Mouse (Mus musculus): ENCODE data around the gene Leo1. TPM values are rescaled to one million over a fixed set of nuclear protein-coding genes. Genes with fewer than 3 reads are reported as not detected.
A peak's percentile ranks its signal among the peaks of the same experiment; 100 is the strongest.
"Not testable (repeated sequence)": the region's sequence is repeated elsewhere in the genome, so short reads cannot be mapped to it uniquely, and the experiment has no call there.

Gene Leo1
- polyA plus RNA-seq, 1 experiment from 2014 or later, result 53.2 TPM

- Histone ChIP-seq H3K27me3 (ENCODE audit: control insufficient read depth, insufficient read depth, low read length) (no peaks in the 10 kb centered on the region), H3K27ac (ENCODE audit: low read depth, low read length) (no peak overlapping the region), H3K4me3 (ENCODE audit: low read depth, low read length) (no peak overlapping the region), H3K4me2 (replicated peaks; ENCODE audit: low read depth, low read length) (no peak overlapping the region), H3K9ac (ENCODE audit: low read depth, low read length) (no peak overlapping the region), H3K9me3 (ENCODE audit: control insufficient read depth, low read length) (no peaks in the 10 kb centered on the region), H3K36me3 (ENCODE audit: control insufficient read depth, insufficient read depth, low read length) (peaks cover 7% of the 10 kb centered on the region; the same call in 1 of the 2 replicates), H3K4me1 (replicated peaks; ENCODE audit: control insufficient read depth, insufficient read depth, low read length) (no peaks in the 10 kb centered on the region)
- ATAC-seq (ENCODE audit: low FRiP score), result no peak
- DNase-seq (ENCODE audit: low spot score), result peak; percentile 29
- 86% methylated on average over 14 of the region's 14 CpGs for WGBS
Observed at GRCm38 (mm10) chr9:75468297-75468696, 27.0 kb downstream of the Leo1 start.

- Histone ChIP-seq H3K4me3 (ENCODE audit: low read depth, low read length) (no peak overlapping the region), H3K27me3 (ENCODE audit: control insufficient read depth, insufficient read depth, low read length) (no peaks in the 10 kb centered on the region), H3K9me3 (ENCODE audit: control insufficient read depth, low read length) (no peaks in the 10 kb centered on the region), H3K4me2 (replicated peaks; ENCODE audit: low read depth, low read length) (no peak overlapping the region), H3K4me1 (replicated peaks; ENCODE audit: control insufficient read depth, insufficient read depth, low read length) (no peaks in the 10 kb centered on the region), H3K36me3 (ENCODE audit: control insufficient read depth, insufficient read depth, low read length) (no peaks in the 10 kb centered on the region), H3K9ac (ENCODE audit: low read depth, low read length) (no peak overlapping the region), H3K27ac (ENCODE audit: low read depth, low read length) (no peak overlapping the region)
- DNase-seq (ENCODE audit: low spot score) (no peak), ATAC-seq (ENCODE audit: low FRiP score) (no peak)
- 79% methylated on average over 3 of the region's 3 CpGs for WGBS
Observed at GRCm38 (mm10) chr9:75477212-75477611, 35.9 kb downstream of the Leo1 start.

GRCm38 (mm10) chr9:75479106-75479725 is 37.9 kb downstream of the Leo1 start:
- Histone ChIP-seq H3K9me3 (ENCODE audit: control insufficient read depth, low read length) (no peaks in the 10 kb centered on the region), H3K9ac (ENCODE audit: low read depth, low read length) (no peak overlapping the region), H3K4me3 (ENCODE audit: low read depth, low read length) (no peak overlapping the region), H3K36me3 (ENCODE audit: control insufficient read depth, insufficient read depth, low read length) (no peaks in the 10 kb centered on the region), H3K27ac (ENCODE audit: low read depth, low read length) (no peak overlapping the region), H3K4me1 (replicated peaks; ENCODE audit: control insufficient read depth, insufficient read depth, low read length) (no peaks in the 10 kb centered on the region), H3K27me3 (ENCODE audit: control insufficient read depth, insufficient read depth, low read length) (no peaks in the 10 kb centered on the region), H3K4me2 (replicated peaks; ENCODE audit: low read depth, low read length) (no peak overlapping the region)
- 68% methylated on average over 8 of the region's 8 CpGs for WGBS
- DNase-seq (ENCODE audit: low spot score) (no peak), ATAC-seq (ENCODE audit: low FRiP score) (no peak)

GRCm38 (mm10) chr9:75480536-75481075 is 39.3 kb downstream of the Leo1 start:
- WGBS, result 88% methylated on average over 5 of the region's 5 CpGs
- DNase-seq (ENCODE audit: low spot score), result no peak
- no peaks in the 10 kb centered on the region for H3K36me3 ChIP-seq (ENCODE audit: control insufficient read depth, insufficient read depth, low read length)
- no peak for ATAC-seq (ENCODE audit: low FRiP score)
- H3K27ac ChIP-seq (ENCODE audit: low read depth, low read length), result no peak overlapping the region
- H3K4me3 ChIP-seq (ENCODE audit: low read depth, low read length), result no peak overlapping the region
- H3K9ac ChIP-seq (ENCODE audit: low read depth, low read length), result no peak overlapping the region
- H3K4me1 ChIP-seq (replicated peaks; ENCODE audit: control insufficient read depth, insufficient read depth, low read length), result no peaks in the 10 kb centered on the region
- no peaks in the 10 kb centered on the region for H3K9me3 ChIP-seq (ENCODE audit: control insufficient read depth, low read length)
- no peak overlapping the region for H3K4me2 ChIP-seq (replicated peaks; ENCODE audit: low read depth, low read length)
- no peaks in the 10 kb centered on the region for H3K27me3 ChIP-seq (ENCODE audit: control insufficient read depth, insufficient read depth, low read length)

- no peak for DNase-seq (ENCODE audit: low spot score)
- Histone ChIP-seq H3K9me3 (ENCODE audit: control insufficient read depth, low read length) (no peaks in the 10 kb centered on the region), H3K27me3 (ENCODE audit: control insufficient read depth, insufficient read depth, low read length) (no peaks in the 10 kb centered on the region), H3K4me3 (ENCODE audit: low read depth, low read length) (no peak overlapping the region), H3K9ac (ENCODE audit: low read depth, low read length) (no peak overlapping the region), H3K36me3 (ENCODE audit: control insufficient read depth, insufficient read depth, low read length) (no peaks in the 10 kb centered on the region), H3K4me1 (replicated peaks; ENCODE audit: control insufficient read depth, insufficient read depth, low read length) (no peaks in the 10 kb centered on the region), H3K4me2 (replicated peaks; ENCODE audit: low read depth, low read length) (no peak overlapping the region), H3K27ac (ENCODE audit: low read depth, low read length) (no peak overlapping the region)
- 89% methylated on average over 6 of the region's 6 CpGs for WGBS
- ATAC-seq (ENCODE audit: low FRiP score), result no peak
Observed at GRCm38 (mm10) chr9:75485231-75485630, 43.9 kb downstream of the Leo1 start.

- not testable (repeated sequence) for ATAC-seq (ENCODE audit: low FRiP score); H3K4me3 ChIP-seq (ENCODE audit: low read depth, low read length); H3K9ac ChIP-seq (ENCODE audit: low read depth, low read length); H3K4me1 ChIP-seq (replicated peaks; ENCODE audit: control insufficient read depth, insufficient read depth, low read length); H3K27ac ChIP-seq (ENCODE audit: low read depth, low read length); H3K9me3 ChIP-seq (ENCODE audit: control insufficient read depth, low read length); DNase-seq (ENCODE audit: low spot score); H3K27me3 ChIP-seq (ENCODE audit: control insufficient read depth, insufficient read depth, low read length); H3K36me3 ChIP-seq (ENCODE audit: control insufficient read depth, insufficient read depth, low read length); H3K4me2 ChIP-seq (replicated peaks; ENCODE audit: low read depth, low read length)
- 98% methylated on average over 7 of the region's 7 CpGs for WGBS
Observed at GRCm38 (mm10) chr9:75488255-75488654, 46.9 kb downstream of the Leo1 start.

GRCm38 (mm10) chr9:75494407-75495005 is 53.2 kb downstream of the Leo1 start:
- H3K9me3 ChIP-seq (ENCODE audit: control insufficient read depth, low read length), result no peaks in the 10 kb centered on the region
- H3K36me3 ChIP-seq (ENCODE audit: control insufficient read depth, insufficient read depth, low read length), result no peaks in the 10 kb centered on the region
- no peak overlapping the region for H3K4me2 ChIP-seq (replicated peaks; ENCODE audit: low read depth, low read length)
- H3K4me3 ChIP-seq (ENCODE audit: low read depth, low read length), result no peak overlapping the region
- DNase-seq (ENCODE audit: low spot score), result no peak
- no peaks in the 10 kb centered on the region for H3K4me1 ChIP-seq (replicated peaks; ENCODE audit: control insufficient read depth, insufficient read depth, low read length)
- no peaks in the 10 kb centered on the region for H3K27me3 ChIP-seq (ENCODE audit: control insufficient read depth, insufficient read depth, low read length)
- no peak overlapping the region for H3K27ac ChIP-seq (ENCODE audit: low read depth, low read length)
- ATAC-seq (ENCODE audit: low FRiP score), result no peak
- 79% methylated on average over 9 of the region's 9 CpGs for WGBS
- H3K9ac ChIP-seq (ENCODE audit: low read depth, low read length), result no peak overlapping the region

- no peak for ATAC-seq (ENCODE audit: low FRiP score)
- H3K27ac ChIP-seq (ENCODE audit: low read depth, low read length), result no peak overlapping the region
Observed at GRCm38 (mm10) chr9:75495945-75496344, 54.6 kb downstream of the Leo1 start.

GRCm38 (mm10) chr9:75498571-75498970 is 57.2 kb downstream of the Leo1 start:
- Histone ChIP-seq H3K4me1 (replicated peaks; ENCODE audit: control insufficient read depth, insufficient read depth, low read length) (no peaks in the 10 kb centered on the region), H3K4me2 (replicated peaks; ENCODE audit: low read depth, low read length) (no peak overlapping the region), H3K27me3 (ENCODE audit: control insufficient read depth, insufficient read depth, low read length) (no peaks in the 10 kb centered on the region), H3K36me3 (ENCODE audit: control insufficient read depth, insufficient read depth, low read length) (no peaks in the 10 kb centered on the region), H3K9ac (ENCODE audit: low read depth, low read length) (no peak overlapping the region), H3K9me3 (ENCODE audit: control insufficient read depth, low read length) (no peaks in the 10 kb centered on the region), H3K27ac (ENCODE audit: low read depth, low read length) (no peak overlapping the region), H3K4me3 (ENCODE audit: low read depth, low read length) (no peak overlapping the region)
- DNase-seq (ENCODE audit: low spot score) (no peak), ATAC-seq (ENCODE audit: low FRiP score) (no peak)
- 94% methylated on average over 7 of the region's 7 CpGs for WGBS

More at GRCm38 (mm10) chr9:75495945-75496344, 54.6 kb downstream of the Leo1 start:
- Histone ChIP-seq H3K9ac (ENCODE audit: low read depth, low read length) (no peak overlapping the region), H3K9me3 (ENCODE audit: control insufficient read depth, low read length) (no peaks in the 10 kb centered on the region), H3K4me2 (replicated peaks; ENCODE audit: low read depth, low read length) (no peak overlapping the region), H3K27me3 (ENCODE audit: control insufficient read depth, insufficient read depth, low read length) (no peaks in the 10 kb centered on the region), H3K4me1 (replicated peaks; ENCODE audit: control insufficient read depth, insufficient read depth, low read length) (no peaks in the 10 kb centered on the region), H3K4me3 (ENCODE audit: low read depth, low read length) (no peak overlapping the region), H3K36me3 (ENCODE audit: control insufficient read depth, insufficient read depth, low read length) (no peaks in the 10 kb centered on the region)
- DNase-seq (ENCODE audit: low spot score), result peak; percentile 6
- WGBS, result 66% methylated on average over 10 of the region's 10 CpGs
